Mouse (Mus musculus) intestine, postnatal 0 days (tissue): ENCODE results near the gene Psmf1. TPM values are rescaled to one million over a fixed set of nuclear protein-coding genes. Genes with fewer than 3 reads are reported as not detected.

Source experiments
- ATAC-seq: fragments of 200-750 bp; cut with Nextera tagmentation; 2 replicates; pipeline ENCODE4 v1.8.0; 2017; ENCODE audit warnings: mild to moderate bottlenecking, moderate TSS enrichment, moderate library complexity
- H3K27ac ChIP-seq: fragments of 300-500 bp; sonication (generic); 2 replicates; pipeline ENCODE4 v1.5.1; 2014; ENCODE audit warnings: mild to moderate bottlenecking, low read depth, low read length, moderate library complexity
- H3K27me3 ChIP-seq: fragments of 300-500 bp; sonication (generic); replicated peaks from 2 replicates; pipeline ENCODE4 v1.6.1; 2014; ENCODE audit warnings: low read length, mixed read lengths; ENCODE audit not compliant: control insufficient read depth, insufficient read depth
- H3K36me3 ChIP-seq: fragments of 300-500 bp; sonication (generic); 2 replicates; pipeline ENCODE4 v1.6.1; 2014; ENCODE audit warnings: mild to moderate bottlenecking, moderate library complexity; ENCODE audit not compliant: control insufficient read depth, insufficient read depth
- H3K4me1 ChIP-seq: fragments of 300-500 bp; sonication (generic); replicated peaks from 2 replicates; pipeline ENCODE4 v1.6.1; 2014; ENCODE audit warnings: antibody characterized with exemption, low read length, mixed read lengths; ENCODE audit not compliant: control insufficient read depth, insufficient read depth
- H3K4me2 ChIP-seq: fragments of 300-500 bp; sonication (generic); replicated peaks from 2 replicates; pipeline ENCODE4 v1.6.1; 2014; ENCODE audit warnings: low read depth, mild to moderate bottlenecking, moderate library complexity
- H3K4me3 ChIP-seq: fragments of 300-500 bp; sonication (generic); 2 replicates; pipeline ENCODE4 v1.5.1; 2014; ENCODE audit warnings: low read depth, low read length
- H3K9ac ChIP-seq: fragments of 300-500 bp; sonication (generic); 2 replicates; pipeline ENCODE4 v1.6.1; 2014; ENCODE audit warnings: mild to moderate bottlenecking, low read depth, low read length
- H3K9me3 ChIP-seq: fragments of 300-500 bp; sonication (generic); 2 replicates; pipeline ENCODE4 v1.6.1; 2016; ENCODE audit warnings: mixed run types; ENCODE audit not compliant: control insufficient read depth
- CTCF ChIP-seq: sonication (generic); IDR thresholded peaks from 2 replicates; pipeline ENCODE4 v1.5.1; 2016; ENCODE audit warnings: low read depth, mild to moderate bottlenecking, control low read depth, antibody characterized with exemption, moderate library complexity
- WGBS: fragments of 180-500 bp; shearing (Covaris S2); extraction: QIAGEN DNeasy Blood & Tissue Kit; methylation state at CpG from one replicate; pipeline ENCODE4 v1.1.7; 2014; 5-methylcytosine and 5-hydroxymethylcytosine counted together
- polyA plus RNA-seq: library from polyadenylated mRNA; unstranded; fragments of >200 nt; fragmentation: Nextera tagmentation; extraction: Ambion mirVana; gene quantifications from 2 replicates; pipeline ENCODE4 v1.2.1, GENCODE M21; 2015

Psmf1 gene
- 36.0 and 36.6 TPM in 2 replicates for polyA plus RNA-seq

DNA sequence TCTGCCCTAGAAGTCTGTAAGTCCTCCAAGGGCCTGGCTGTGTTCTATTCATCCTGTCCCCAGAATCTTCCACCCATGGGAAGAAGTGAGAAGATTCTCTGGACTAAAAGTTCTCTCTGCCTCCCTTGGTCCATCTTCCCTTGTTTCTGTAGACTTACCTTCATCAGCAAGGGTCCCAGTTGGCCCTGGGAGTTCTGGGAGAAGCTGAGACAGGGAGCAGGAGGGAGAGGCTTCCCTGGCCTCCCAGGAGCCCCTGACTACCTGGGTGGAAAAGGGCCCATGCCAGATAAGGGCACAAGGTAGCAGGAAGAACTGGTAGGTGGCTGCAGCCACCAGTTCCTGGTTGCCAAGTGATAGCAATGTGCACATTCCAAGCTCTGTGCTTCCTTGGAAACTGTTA lies at the start of gene Psmf1:
Psmf1 (minus strand) TSS at position 342 of the 400 bp plus-strand sequence.
- no peak within 1 kb of the TSS for H3K4me3 ChIP-seq
- H3K9ac ChIP-seq: no peak within 1 kb of the TSS
- H3K4me2 ChIP-seq: no peak within 1 kb of the TSS
- TF ChIP-seq CTCF: no peak
- ATAC-seq: no peak
- no peak within 1 kb of the TSS for H3K27ac ChIP-seq
- H3K36me3 ChIP-seq: no peaks in the 10 kb centered on the region
- H3K9me3 ChIP-seq: no peaks in the 10 kb centered on the region
- 0 out of 2 replicates have a peak, but pooled peaks cover 7% of the 10 kb centered on the region for H3K4me1 ChIP-seq
- no peaks in the 10 kb centered on the region for H3K27me3 ChIP-seq

DNA sequence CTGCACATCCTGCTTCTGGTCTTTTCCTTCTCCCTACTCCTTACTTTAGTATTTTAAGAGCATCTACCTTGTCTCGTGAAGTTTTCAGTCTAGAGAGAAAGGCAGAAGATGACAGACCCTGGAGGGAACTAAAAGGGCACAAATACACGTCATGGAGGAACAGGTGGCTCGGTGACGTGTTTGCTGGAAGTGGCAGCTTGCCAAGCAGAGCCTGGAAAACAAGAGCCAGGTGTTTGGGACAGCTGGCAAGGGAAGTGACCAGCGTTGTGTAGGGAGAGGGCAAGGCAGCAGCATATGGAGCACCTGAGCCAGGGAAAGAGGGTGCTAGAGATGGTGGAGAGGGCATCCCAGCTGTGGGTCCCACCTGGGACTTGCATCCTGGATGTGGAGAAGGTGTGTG lies 47.2 kb upstream of the Psmf1 start:
- H3K27me3 ChIP-seq: no peaks in the 10 kb centered on the region
- 38% methylated on average over 5 of the region's 5 CpGs for WGBS
- H3K9ac ChIP-seq: no peak overlapping the region
- H3K4me3 ChIP-seq: no peak overlapping the region
- 0 out of 2 replicates have a peak, but pooled peaks have one; percentile 25 for ATAC-seq
- H3K27ac ChIP-seq: no peak overlapping the region
- no peak overlapping the region for H3K4me2 ChIP-seq
- TF ChIP-seq CTCF: no peak
- no peaks in the 10 kb centered on the region for H3K9me3 ChIP-seq
- H3K36me3 ChIP-seq: no peaks in the 10 kb centered on the region
- H3K4me1 ChIP-seq: no peaks in the 10 kb centered on the region

DNA sequence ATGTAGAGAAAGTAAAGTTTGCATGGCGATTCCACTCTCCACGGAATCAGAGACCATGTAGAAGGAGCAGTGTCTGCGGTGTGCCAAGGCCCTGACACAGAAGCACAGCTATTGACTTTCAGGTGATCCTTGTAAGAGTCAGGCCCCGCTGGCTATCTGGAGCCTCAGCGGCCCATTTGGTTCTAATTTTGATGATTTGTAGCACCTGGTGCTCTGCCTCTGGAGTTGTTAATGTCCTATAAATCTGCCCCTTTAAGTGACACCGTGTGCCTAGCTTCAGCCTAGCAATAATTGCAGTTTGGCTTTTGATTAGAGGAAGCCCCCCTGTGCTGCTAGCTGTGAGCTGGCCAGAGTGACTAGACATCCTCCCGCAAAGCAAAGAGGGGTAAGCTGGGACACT lies 46.2 kb upstream of the Psmf1 start:
- no peak overlapping the region for H3K9ac ChIP-seq
- H3K4me2 ChIP-seq: no peak overlapping the region
- no peaks in the 10 kb centered on the region for H3K27me3 ChIP-seq
- H3K4me1 ChIP-seq: no peaks in the 10 kb centered on the region
- no peak overlapping the region for H3K27ac ChIP-seq
- no peak for TF ChIP-seq CTCF
- H3K36me3 ChIP-seq: no peaks in the 10 kb centered on the region
- no peaks in the 10 kb centered on the region for H3K9me3 ChIP-seq
- no peak overlapping the region for H3K4me3 ChIP-seq
- 57% methylated on average over 7 of the region's 7 CpGs for WGBS
- no peak for ATAC-seq

DNA sequence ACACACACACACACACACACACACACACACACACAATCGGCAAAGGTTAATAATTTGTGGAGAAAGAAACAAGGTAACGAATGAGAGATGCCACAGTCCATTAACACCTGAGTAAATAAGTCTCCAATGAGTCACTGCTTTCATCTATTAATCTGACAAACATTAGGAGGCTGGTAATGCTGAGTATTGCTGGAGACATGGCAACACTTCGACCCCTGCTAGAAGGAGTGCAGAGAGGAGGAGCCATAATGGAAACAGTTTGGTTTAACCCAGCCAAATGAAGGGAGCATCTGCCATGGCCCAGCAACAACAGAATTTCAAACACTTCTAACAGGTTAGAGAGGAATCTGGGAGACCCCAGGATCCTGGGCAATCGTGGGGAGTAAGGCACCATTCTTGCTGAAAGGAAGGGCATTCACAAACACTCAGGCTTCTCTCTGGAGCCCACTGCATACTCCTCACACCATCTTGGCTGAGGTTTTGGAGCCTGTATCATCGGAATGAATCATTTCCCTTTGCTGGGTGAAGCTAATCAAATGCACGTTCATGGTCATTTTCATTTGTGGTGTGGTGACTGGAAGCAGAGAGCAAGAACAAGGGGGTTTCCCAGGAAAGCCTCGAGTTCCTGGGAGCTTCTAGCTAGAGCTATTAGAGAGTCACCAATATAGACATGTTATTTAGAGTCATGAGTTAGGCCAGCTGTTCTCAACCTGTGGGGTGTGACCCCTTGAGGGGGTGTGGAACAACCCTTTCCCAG lies 44.4 kb upstream of the Psmf1 start:
- 65% methylated on average over 7 of the region's 7 CpGs for WGBS
- no peak for TF ChIP-seq CTCF

DNA sequence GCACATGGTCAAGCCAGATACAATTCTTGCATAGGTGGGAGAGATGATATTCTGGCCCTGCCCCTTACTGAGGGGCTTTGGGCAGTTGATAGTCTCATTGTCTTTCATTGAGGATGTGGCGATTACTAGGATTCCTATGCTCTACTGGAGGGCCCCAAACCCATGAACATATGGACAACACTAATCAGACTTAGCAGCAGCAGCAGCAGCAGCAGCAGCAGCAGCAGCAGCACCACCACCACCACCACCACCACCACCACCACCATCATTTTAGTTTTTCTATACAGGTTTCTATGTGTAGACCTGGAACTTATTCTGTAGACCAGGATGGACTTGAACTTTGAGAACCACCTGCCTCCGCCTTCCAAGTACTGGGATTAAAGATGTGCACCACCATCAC lies 39.5 kb upstream of the Psmf1 start:
- H3K27ac ChIP-seq: no peak overlapping the region
- H3K9me3 ChIP-seq: no peaks in the 10 kb centered on the region
- ATAC-seq: no peak
- H3K4me1 ChIP-seq: no peaks in the 10 kb centered on the region
- H3K9ac ChIP-seq: no peak overlapping the region
- WGBS: 85% methylated on average over 2 of the region's 2 CpGs
- no peak overlapping the region for H3K4me3 ChIP-seq
- no peaks in the 10 kb centered on the region for H3K27me3 ChIP-seq
- no peak overlapping the region for H3K4me2 ChIP-seq
- no peak for TF ChIP-seq CTCF
- H3K36me3 ChIP-seq: no peaks in the 10 kb centered on the region

More for the DNA sequence above, 44.4 kb upstream of the Psmf1 start:
- Histone ChIP-seq H3K27ac (no peak overlapping the region), H3K9me3 (no peaks in the 10 kb centered on the region), H3K9ac (no peak overlapping the region), H3K4me3 (no peak overlapping the region), H3K27me3 (no peaks in the 10 kb centered on the region), H3K4me2 (no peak overlapping the region), H3K36me3 (no peaks in the 10 kb centered on the region), H3K4me1 (no peaks in the 10 kb centered on the region)
- ATAC-seq: no peak

DNA sequence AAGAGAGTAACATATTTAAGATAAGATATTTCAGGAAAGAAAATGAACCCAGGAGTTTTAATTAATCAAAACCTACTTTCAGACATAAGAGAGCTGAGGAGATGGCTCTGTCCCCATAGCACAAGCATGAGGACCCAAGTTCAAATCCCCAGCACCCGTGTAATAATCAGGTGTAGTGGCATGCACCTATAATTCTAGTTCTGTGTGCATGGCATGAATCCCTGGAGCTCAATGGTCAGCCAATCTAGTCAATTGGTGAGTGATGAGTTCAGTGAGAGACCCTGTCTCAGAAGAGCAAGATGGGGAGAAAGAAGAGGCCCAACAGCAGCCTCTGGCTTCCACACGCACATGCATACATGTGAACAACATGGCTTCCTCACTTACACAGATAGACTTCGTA lies 33.4 kb upstream of the Psmf1 start:
- Histone ChIP-seq H3K9me3 (no peaks in the 10 kb centered on the region), H3K4me2 (no peak overlapping the region), H3K27ac (no peak overlapping the region), H3K4me3 (no peak overlapping the region), H3K36me3 (no peaks in the 10 kb centered on the region), H3K4me1 (no peaks in the 10 kb centered on the region), H3K27me3 (no peaks in the 10 kb centered on the region), H3K9ac (no peak overlapping the region)
- ATAC-seq: no peak
- no peak for TF ChIP-seq CTCF
- WGBS: 93% methylated on average over 3 of the region's 3 CpGs

DNA sequence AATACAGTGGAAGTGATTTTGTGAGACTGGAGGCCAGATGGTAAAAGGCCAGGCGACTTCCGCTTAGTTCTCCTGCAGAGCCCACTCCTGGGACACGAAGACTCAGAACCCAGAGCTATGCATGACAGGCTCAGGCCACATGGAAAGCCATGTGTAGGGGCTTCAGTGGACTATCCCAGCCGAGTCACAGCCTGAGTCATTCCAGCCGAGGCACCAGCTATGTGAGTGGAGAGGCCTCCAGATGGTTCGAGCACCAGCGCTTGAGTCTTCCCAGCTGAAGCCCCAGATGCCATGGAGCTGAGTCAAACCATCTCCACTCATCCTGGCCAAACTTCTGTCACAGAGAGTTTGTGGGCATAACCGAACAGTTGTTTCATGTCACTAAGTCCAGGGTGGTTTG lies 29.5 kb upstream of the Psmf1 start:
- no peak overlapping the region for H3K27ac ChIP-seq
- no peaks in the 10 kb centered on the region for H3K4me1 ChIP-seq
- TF ChIP-seq CTCF: no peak
- no peaks in the 10 kb centered on the region for H3K36me3 ChIP-seq
- no peaks in the 10 kb centered on the region for H3K9me3 ChIP-seq
- H3K4me2 ChIP-seq: no peak overlapping the region
- H3K4me3 ChIP-seq: no peak overlapping the region
- WGBS: 80% methylated on average over 8 of the region's 8 CpGs
- no peaks in the 10 kb centered on the region for H3K27me3 ChIP-seq
- no peak for ATAC-seq
- no peak overlapping the region for H3K9ac ChIP-seq
